Mouse (Mus musculus): ENCODE results near the gene Vwce.

The Vwce gene

DNA sequence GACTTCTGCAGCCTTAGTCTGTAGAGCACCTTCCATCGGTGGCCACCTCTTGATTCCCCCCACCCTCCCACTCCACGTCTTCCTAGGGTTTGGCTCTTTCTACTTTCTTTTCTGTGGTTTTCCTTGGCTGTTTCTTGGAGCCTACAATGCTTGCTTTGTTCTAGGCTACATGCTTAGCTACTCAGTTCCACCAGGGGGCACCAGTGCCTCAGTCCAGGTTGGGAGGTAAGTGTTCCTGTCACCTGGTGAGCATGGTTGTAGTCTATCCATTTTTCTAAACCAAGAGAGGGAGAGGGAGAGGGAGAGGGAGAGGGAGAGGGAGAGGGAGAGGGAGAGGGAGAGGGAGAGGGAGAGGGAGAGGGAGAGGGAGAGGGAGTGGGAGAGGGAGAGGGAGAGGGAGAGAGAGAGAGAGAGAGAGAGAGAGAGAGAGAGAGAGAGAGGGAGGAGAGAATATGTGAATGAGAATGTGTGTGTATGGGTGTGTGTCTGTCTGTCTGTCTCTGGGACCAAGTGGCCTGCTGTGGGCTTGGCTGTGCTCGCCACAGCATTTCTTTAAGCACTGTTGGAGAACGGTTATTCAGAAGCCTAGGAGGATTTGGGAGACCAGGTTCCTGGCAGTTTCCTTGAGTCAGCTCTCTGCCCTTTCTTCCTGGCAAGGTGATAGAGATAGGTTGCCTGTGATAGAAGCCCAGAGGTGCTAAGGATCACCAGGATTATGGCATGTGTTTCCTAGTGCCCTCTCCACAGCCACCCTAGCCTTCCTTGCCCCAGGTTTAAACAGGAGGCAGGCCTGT is 80.9 kb downstream of the Vwce start:
- no peak for DNase-seq (ENCODE audit: low spot score)

DNA sequence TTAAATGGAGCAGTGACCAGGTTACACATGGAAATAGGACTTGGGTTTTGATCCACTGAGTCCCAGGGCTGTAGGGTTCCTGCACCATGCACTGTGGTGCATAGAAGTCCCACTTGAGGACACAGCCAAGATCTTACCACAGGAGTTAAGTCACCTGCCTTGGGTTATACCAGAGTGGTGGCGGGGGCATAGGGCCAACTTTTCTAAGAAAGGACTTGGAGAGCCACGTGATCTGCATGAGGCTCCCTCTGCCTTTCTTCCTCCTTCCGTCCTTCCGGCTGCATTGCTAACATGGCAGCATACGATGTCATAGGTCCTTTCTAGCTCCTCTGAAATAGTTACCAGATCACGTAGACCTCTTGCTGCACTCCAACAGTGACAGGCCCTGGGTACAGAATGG is 81.5 kb downstream of the Vwce start:
- DNase-seq (ENCODE audit: low spot score) = no peak
